Mouse (Mus musculus) kidney, adult 2 months (tissue): Measurements from ENCODE around the gene Abca13. TPM values are rescaled to one million over a fixed set of nuclear protein-coding genes. Genes with fewer than 3 reads are reported as not detected.
A peak's percentile ranks its signal among the peaks of the same experiment; 100 is the strongest.
"Not testable (repeated sequence)": the region's sequence is repeated elsewhere in the genome, so short reads cannot be mapped to it uniquely, and the experiment has no call there.

ENCODE experiments used
- DNase-seq: peaks from one replicate; pipeline ENCODE4 v3.0.0; 2021
- H3K27ac ChIP-seq: fragments of 200-500 bp; 2 replicates; pipeline ENCODE4 v1.5.1; 2012; ENCODE audit warnings: low read depth, low read length, control low read depth, inconsistent platforms; ENCODE audit not compliant: insufficient read depth
- H3K27me3 ChIP-seq: fragments of 200-500 bp; replicated peaks from 2 replicates; pipeline ENCODE4 v1.6.1; 2012; ENCODE audit warnings: mild to moderate bottlenecking, moderate library complexity, low read length, inconsistent platforms; ENCODE audit not compliant: control insufficient read depth, insufficient read depth
- H3K36me3 ChIP-seq: fragments of 200-500 bp; 2 replicates; pipeline ENCODE4 v1.6.1; 2012; ENCODE audit warnings: mild to moderate bottlenecking, moderate library complexity, low read length, inconsistent platforms; ENCODE audit not compliant: control insufficient read depth, insufficient read depth
- H3K4me1 ChIP-seq: fragments of 200-500 bp; 2 replicates; pipeline ENCODE4 v1.6.1; 2011; ENCODE audit warnings: low read length; ENCODE audit not compliant: control insufficient read depth, insufficient read depth
- H3K4me3 ChIP-seq: fragments of 200-500 bp; 2 replicates; pipeline ENCODE4 v1.5.1; 2011; ENCODE audit warnings: mild to moderate bottlenecking, low read depth, low read length, control low read depth; ENCODE audit not compliant: insufficient read depth
- CTCF ChIP-seq: fragments of 200-500 bp; conservative IDR thresholded peaks from 2 replicates; pipeline ENCODE4 v1.5.1; 2011; ENCODE audit warnings: low read depth, mild to moderate bottlenecking, control low read depth, low read length, moderate library complexity, mixed read lengths; ENCODE audit not compliant: insufficient read depth, insufficient read length
- POLR2A ChIP-seq: fragments of 200-500 bp; IDR thresholded peaks from one replicate; pipeline ENCODE4 v1.6.1; 2011; ENCODE audit warnings: low read depth, low read length, control low read depth
- WGBS: fragments of 180-500 bp; shearing (Covaris S2); methylation state at CpG from one replicate; pipeline ENCODE4 v1.1.7; 2018; 5-methylcytosine and 5-hydroxymethylcytosine counted together
- polyA plus RNA-seq: library from polyadenylated mRNA; depleted of rRNA; stranded (reverse); fragments of >200 nt; gene quantifications from 2 replicates; pipeline ENCODE4 v1.2.3, GENCODE M21; 2012

Abca13 gene
- polyA plus RNA-seq, 1 experiment: 7.6 TPM

GRCm38 (mm10) chr11:9436617-9437016, 244.9 kb downstream of the Abca13 start:
- TF ChIP-seq CTCF: no peak
- no peak for TF ChIP-seq POLR2A
- Histone ChIP-seq H3K36me3 (no peaks in the 10 kb centered on the region), H3K27me3 (no peaks in the 10 kb centered on the region), H3K4me1 (no peaks in the 10 kb centered on the region), H3K27ac (no peak overlapping the region), H3K4me3 (no peak overlapping the region)
- no peak for DNase-seq

GRCm38 (mm10) chr11:9439781-9440180, 248.0 kb downstream of the Abca13 start:
- TF ChIP-seq POLR2A: no peak
- no peak for TF ChIP-seq CTCF
- WGBS: 61% methylated on average over 2 of the region's 2 CpGs
- H3K4me1 ChIP-seq: no peaks in the 10 kb centered on the region
- no peaks in the 10 kb centered on the region for H3K36me3 ChIP-seq
- H3K27ac ChIP-seq: no peak overlapping the region
- no peak for DNase-seq
- no peak overlapping the region for H3K4me3 ChIP-seq
- H3K27me3 ChIP-seq: no peaks in the 10 kb centered on the region

GRCm38 (mm10) chr11:9441192-9441591, 249.4 kb downstream of the Abca13 start:
- H3K27me3 ChIP-seq: no peaks in the 10 kb centered on the region
- no peak for DNase-seq
- no peak overlapping the region for H3K27ac ChIP-seq
- no peak overlapping the region for H3K4me3 ChIP-seq
- TF ChIP-seq POLR2A (no peak), CTCF (no peak)
- H3K4me1 ChIP-seq: no peaks in the 10 kb centered on the region
- no peaks in the 10 kb centered on the region for H3K36me3 ChIP-seq
- 73% methylated on average over 4 of the region's 4 CpGs for WGBS

DNA sequence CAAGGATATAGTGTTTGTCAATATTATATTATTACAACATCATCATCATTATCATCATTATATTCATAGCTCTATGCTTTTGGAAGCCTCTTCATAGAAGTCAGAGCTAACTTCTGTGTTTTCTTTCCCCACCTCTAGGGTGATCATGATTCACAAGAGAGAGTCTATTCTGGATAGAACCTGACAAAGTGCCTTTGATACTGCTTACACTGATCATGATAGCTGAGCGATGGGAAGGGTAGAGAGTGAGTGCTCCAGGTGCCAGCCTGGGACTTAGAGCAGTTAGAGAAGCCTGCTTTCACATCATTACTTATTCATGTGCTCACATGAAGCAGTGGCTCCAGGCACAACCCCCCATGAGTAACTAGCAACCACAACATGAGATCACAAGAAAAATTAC, 280.7 kb downstream of the Abca13 start:
- DNase-seq: no peak
- no peaks in the 10 kb centered on the region for H3K27me3 ChIP-seq
- H3K4me1 ChIP-seq: no peaks in the 10 kb centered on the region
- no peak overlapping the region for H3K4me3 ChIP-seq
- 83% methylated on average over 1 of the region's 1 CpGs for WGBS
- no peaks in the 10 kb centered on the region for H3K36me3 ChIP-seq
- H3K27ac ChIP-seq: no peak overlapping the region
- no peak for TF ChIP-seq CTCF
- TF ChIP-seq POLR2A: no peak

DNA sequence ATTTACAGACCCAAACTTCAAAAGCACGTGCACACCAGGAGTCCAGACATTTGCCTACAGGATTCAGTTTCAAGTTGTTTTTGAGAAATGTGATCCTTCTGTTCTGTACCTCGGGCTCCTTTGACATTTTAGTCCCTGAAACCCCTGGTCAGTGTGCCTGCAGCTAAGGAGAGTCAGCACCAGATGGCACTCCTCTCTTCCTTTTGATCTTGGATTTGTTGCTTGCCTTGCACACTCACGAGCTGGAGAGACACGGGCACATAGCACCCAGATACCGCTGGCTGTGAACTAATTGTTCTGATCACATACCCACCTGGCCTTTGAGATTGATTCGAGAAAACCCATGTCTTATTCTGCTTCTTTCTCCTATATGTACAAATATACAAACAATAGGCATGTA, 289.8 kb downstream of the Abca13 start:
- Histone ChIP-seq H3K4me3 (no peak overlapping the region), H3K27ac (no peak overlapping the region), H3K36me3 (no peaks in the 10 kb centered on the region), H3K4me1 (no peaks in the 10 kb centered on the region), H3K27me3 (no peaks in the 10 kb centered on the region)
- DNase-seq: peak; percentile 44
- TF ChIP-seq POLR2A (no peak), CTCF (peak; percentile 64)
- 13% methylated on average over 6 of the region's 6 CpGs for WGBS

- Histone ChIP-seq H3K4me3 (no peak overlapping the region), H3K4me1 (no peaks in the 10 kb centered on the region), H3K27me3 (no peaks in the 10 kb centered on the region), H3K36me3 (no peaks in the 10 kb centered on the region), H3K27ac (no peak overlapping the region)
- TF ChIP-seq POLR2A (no peak), CTCF (no peak)
- no peak for DNase-seq
- WGBS: 34% methylated on average over 5 of the region's 5 CpGs
These were observed 308.8 kb downstream of the Abca13 start for GRCm38 (mm10) chr11:9500326-9501142.

GRCm38 (mm10) chr11:9514966-9515365, 323.2 kb downstream of the Abca13 start:
- H3K36me3 ChIP-seq, H3K27ac ChIP-seq, H3K27me3 ChIP-seq, DNase-seq, H3K4me3 ChIP-seq, H3K4me1 ChIP-seq: not testable (repeated sequence)
- WGBS: 61% methylated on average over 2 of the region's 2 CpGs
